Mouse (Mus musculus) embryo, embryonic 11 days (tissue): Measurements from ENCODE around the gene Mthfd2l.
A peak's percentile ranks its signal among the peaks of the same experiment; 100 is the strongest.

Experiments
- DNase-seq: peaks from one replicate; pipeline ENCODE4 v3.0.0-alpha.2; 2015

The Mthfd2l gene

GRCm38 (mm10) chr5:90930971-90931851 lies at the start of gene Mthfd2l:
Mthfd2l (plus strand) TSS chr5:90931117.
- peak; percentile 95 for DNase-seq

GRCm38 (mm10) chr5:90881682-90882081 lies 49.2 kb upstream of the Mthfd2l start:
- no peak for DNase-seq

- no peak for DNase-seq
Observed at GRCm38 (mm10) chr5:90882146-90882545, 48.8 kb upstream of the Mthfd2l start.

GRCm38 (mm10) chr5:90884628-90885242 lies 46.2 kb upstream of the Mthfd2l start:
- no peak for DNase-seq

GRCm38 (mm10) chr5:90888661-90889060 lies 42.3 kb upstream of the Mthfd2l start:
- DNase-seq = no peak

GRCm38 (mm10) chr5:90890519-90891463 lies 40.1 kb upstream of the Mthfd2l start, which contains the start of gene Cxcl1:
Cxcl1 (plus strand) TSS chr5:90891241.
- DNase-seq = peak; percentile 66

GRCm38 (mm10) chr5:90891464-90891813 lies 39.5 kb upstream of the Mthfd2l start:
- DNase-seq = no peak

- DNase-seq = no peak
Observed at GRCm38 (mm10) chr5:90894231-90894630, 36.7 kb upstream of the Mthfd2l start.

GRCm38 (mm10) chr5:90897429-90897828 lies 33.5 kb upstream of the Mthfd2l start:
- no peak for DNase-seq

- DNase-seq = no peak
Observed at GRCm38 (mm10) chr5:90899308-90899707, 31.6 kb upstream of the Mthfd2l start.

GRCm38 (mm10) chr5:90900147-90900546 lies 30.8 kb upstream of the Mthfd2l start:
- no peak for DNase-seq

- no peak for DNase-seq
Observed at GRCm38 (mm10) chr5:90900688-90901087, 30.2 kb upstream of the Mthfd2l start.

GRCm38 (mm10) chr5:90902380-90903260 lies 28.3 kb upstream of the Mthfd2l start:
- DNase-seq = peak; percentile 50

- peak; percentile 37 for DNase-seq
Observed at GRCm38 (mm10) chr5:90903339-90904020, 27.4 kb upstream of the Mthfd2l start, which contains the start of gene Cxcl2. Cxcl2 (plus strand) TSS chr5:90903871.

- DNase-seq = peak; percentile 81
Observed at GRCm38 (mm10) chr5:90908983-90909382, 21.9 kb upstream of the Mthfd2l start.

- DNase-seq = no peak
Observed at GRCm38 (mm10) chr5:90919495-90919894, 11.4 kb upstream of the Mthfd2l start.

- DNase-seq = no peak
Observed at GRCm38 (mm10) chr5:90922958-90923357, 8.0 kb upstream of the Mthfd2l start.

GRCm38 (mm10) chr5:90930546-90930945 lies 371 bp upstream of the Mthfd2l start:
- no peak for DNase-seq

GRCm38 (mm10) chr5:90931911-90932310 lies 994 bp downstream of the Mthfd2l start:
- peak; percentile 50 for DNase-seq

GRCm38 (mm10) chr5:90936706-90937105 lies 5.8 kb downstream of the Mthfd2l start:
- no peak for DNase-seq

GRCm38 (mm10) chr5:90945453-90945852 lies 14.5 kb downstream of the Mthfd2l start:
- DNase-seq = no peak
